Mouse (Mus musculus) c-Kit-positive CD71-positive TER-119-positive erythroid progenitor cells, embryonic 14.5 days (primary cell): ENCODE measurements at regions not wholly inside any gene's neighbourhood (a gene's known extent, or its start where the extent isn't known, plus 50 kb on each side); places are given as distances from the start of the nearest gene placed in this dataset.
"Not testable (repeated sequence)": the region's sequence is repeated elsewhere in the genome, so short reads cannot be mapped to it uniquely, and the experiment has no call there.

Source experiments
- DNase-seq: peaks from one replicate; pipeline ENCODE4 v3.0.0-alpha.2; 2013; ENCODE audit warnings: low spot score

DNA sequence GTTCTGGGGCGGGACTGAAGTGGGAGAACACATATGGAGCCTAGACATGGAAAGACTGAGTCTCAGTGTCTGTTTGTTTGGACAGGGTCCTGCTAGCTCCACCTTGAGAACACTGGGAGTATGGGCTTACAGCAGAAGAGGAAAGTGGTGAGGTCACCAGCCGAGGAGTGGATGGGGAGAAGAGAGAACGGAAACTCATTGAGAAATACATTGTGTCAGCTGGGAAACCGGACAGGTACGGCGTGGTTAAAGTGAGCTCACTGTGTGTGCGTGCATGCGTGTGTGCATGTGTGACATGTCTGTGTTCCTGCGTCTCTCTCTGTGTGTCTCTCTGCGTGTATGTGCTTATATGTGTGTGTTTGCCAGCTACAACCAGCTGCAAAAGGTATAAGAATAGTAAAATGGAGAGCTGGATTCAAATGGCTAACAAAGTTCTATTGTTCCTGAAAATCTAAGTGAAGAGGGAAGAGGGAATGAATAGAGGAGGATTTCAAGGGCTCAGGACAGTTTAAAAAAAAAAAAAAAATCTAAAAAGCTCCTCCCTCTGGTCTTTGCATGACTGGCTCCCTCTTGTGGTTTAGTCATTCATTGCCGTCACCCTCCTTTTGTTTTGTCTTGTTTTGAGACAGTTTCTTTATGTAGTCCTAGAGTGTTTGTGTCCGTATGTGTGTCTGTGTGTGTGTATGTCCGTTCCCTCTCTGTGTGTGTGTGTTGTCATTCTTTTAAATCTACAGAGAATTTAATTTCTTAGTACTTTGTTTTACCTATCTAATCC lies 52.0 kb upstream of the Ak4 start:
- DNase-seq = no peak

DNA sequence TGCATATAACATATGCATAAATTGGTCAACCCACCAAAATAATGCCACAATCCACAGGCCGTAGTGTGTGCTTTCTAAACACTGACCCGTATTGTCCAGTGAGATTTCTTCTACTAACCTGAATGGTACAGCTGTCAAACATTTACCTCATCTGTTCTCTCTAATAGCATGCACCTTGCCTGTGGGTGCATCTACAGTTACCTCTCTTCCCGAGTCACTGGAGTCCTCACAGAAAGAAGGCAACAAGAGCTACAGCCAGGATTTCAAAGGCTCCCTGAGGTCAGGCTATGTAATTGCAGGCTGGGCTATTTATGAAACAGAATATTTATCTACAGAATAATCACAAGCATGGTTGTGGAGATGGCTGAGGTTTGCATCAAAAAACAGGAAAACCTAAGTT lies 53.8 kb upstream of the Ak4 start:
- DNase-seq = no peak

DNA sequence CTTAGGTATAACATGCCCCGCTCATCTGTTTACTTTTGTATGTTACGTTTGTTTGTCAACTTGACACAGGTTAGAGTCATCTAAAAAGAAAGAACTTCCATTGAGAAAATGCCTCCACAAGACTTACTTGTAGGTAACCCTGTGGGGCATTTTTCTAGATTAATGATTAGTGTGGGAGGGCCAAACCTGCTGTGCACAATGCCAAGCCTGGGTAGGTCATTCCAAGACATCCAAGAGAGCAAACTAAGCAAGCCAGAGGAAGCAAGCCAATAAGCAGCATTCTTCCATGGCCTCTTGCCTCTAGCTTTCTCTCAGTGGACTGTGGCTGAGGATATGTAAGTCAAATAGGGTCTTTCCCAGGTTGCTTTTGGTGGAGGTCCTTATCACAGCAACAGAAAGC lies 54.4 kb upstream of the Ak4 start:
- no peak for DNase-seq

DNA sequence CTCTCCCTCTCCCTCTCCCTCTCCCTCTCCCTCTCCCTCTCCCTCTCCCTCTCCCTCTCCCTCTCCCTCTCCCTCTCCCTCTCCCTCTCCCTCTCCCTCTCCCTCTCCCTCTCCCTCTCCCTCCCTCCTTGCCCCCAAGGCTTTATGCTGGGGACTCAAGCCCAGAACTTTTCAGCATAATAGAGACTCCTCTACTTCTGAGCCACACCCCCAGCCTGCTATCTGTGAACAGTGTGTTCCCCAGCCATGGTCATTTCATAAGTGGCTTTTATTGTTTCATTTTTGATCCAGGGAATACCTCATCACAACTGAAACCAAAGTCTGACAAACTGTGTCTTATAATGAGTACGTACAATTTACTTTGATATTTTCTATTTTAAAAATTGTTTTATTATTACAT lies 55.8 kb upstream of the Ak4 start:
- DNase-seq = not testable (repeated sequence)

DNA sequence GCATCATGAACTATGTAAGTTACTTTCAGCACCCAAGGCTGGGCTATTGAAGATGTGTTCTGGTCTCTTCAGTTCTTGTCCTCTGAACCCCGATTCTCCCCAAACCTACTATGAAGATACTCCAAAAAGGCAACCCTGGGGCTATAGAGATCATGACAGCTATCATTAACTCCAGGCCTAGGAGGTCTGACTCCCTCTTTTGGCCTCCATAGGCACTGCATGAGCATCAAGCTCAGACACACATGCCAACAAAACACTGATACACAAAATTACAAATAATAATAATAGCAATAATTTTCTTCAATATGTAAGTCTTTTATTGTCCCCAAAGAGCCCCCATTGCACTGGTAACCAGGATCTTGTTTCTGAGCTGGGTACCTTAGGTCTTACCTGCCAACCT lies 57.3 kb upstream of the Ak4 start:
- no peak for DNase-seq

DNA sequence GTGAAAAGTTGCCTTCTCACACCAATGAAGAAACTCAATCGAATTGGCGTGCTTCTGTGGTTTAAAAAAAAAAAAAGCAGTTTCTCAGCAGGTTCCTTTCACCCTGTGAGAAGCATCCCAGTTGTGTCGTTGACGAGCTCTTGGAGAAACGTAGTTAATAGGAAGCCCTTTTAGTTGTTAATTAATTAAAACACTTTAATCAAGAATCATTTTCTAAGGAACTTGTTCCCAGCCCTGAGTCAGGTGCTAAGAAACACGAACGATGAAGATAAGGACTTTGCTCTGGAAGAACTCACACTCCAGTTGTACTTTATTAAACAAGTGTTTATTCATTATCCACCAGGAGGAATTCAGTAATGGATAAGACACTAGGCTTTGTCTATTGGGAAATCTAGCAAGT lies 58.8 kb upstream of the Ak4 start:
- DNase-seq = no peak

DNA sequence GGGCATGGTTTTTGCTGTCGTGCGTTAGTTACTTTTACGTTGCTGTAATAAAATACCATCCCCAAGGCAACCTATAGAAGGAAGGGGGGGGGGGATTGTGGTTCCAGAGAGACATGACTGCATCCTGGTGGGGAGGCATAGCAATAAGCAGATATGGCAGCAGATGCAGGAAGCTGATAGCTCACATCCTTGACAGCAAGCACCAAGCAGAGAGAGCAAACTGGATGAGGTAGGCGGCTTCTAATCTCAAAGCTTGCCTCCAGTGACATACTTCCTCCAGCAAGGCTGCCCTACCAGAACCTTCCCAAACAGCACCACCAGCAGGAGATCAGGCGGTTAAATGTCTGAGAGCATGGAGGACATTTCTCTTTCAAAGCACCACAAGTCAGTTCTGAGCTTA lies 60.0 kb upstream of the Ak4 start:
- no peak for DNase-seq

DNA sequence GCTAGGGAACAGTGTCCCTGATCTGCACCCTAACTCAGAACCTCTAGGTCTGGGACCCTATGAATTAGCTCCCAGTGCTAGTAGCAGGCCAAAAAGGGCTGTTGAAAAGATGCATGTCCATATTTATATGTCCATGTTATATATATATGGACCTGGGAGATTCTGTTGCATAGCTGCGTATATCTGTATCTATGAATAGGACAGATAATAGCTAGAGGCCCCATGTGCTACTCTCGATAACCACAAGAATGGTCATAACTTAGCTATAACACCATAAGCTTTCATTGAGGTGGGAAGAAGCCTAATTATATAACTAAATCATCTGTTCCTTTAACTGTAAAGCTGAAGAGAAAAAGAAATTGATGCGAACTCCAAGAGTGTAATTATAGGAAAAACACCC lies 60.6 kb upstream of the Ak4 start:
- DNase-seq = no peak

DNA sequence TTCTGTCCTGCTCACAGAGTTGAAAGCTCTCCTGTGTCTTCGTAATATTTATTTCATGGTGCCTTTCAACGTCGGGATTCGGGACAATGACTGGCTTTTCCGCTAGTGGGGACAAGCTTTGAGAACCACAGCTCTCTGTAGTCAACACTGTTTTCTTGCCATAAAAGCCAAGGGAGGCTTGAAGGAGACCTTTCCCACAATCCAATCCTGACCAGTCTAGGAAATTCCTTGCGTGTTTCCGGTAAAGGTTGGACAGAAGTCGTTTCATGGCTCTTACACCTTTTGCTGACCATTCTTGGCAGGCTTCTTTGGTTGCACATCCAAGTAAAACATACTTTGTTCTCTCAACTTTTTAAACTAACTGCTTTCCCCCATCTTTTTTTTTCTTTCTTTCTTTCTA lies 61.2 kb upstream of the Ak4 start:
- no peak for DNase-seq

DNA sequence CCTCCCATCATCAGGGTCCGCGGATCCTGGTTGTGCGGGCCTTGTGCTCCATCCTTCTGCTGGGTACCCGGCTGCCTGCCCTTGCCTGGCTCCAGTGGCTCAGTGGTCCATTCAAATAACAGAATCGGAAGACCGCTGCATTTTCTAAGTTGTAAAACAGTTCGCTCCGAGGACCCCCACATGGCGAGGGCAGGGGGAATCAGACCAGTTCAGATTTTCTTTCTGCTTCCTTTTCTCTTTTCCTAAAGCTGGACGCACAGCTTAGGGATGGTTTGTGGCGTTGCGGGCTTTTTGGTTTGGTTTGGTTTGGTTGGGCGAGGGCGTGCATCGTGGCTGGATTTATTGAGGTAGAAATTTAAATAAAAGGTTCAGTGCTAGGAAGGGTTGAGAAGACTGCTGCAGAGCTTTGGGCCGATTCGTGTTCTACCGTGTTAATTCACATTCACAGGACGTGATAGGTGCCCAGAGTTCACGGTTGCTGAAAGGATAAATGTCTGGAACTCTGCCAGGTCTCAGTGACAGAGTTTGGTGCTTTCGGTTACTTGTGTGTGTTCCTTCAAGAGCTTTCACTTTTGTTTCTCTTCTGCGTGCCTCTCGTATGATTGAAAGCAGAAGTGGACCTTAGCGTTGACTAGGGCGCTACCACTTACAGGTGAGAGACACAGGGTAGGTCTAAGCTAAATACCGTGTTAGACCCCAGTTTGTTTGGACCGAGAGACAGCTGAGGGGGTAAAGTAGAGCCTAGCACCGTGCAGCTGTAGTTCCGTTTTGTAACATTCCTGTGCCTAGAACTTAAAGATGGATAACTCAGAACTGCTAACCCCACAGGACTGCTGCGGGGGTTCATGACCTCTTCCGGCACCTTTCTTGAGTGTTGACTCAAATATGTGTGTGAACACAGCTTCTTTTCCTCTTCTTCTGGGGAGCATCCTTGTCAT lies 61.9 kb upstream of the Ak4 start:
- no peak for DNase-seq

DNA sequence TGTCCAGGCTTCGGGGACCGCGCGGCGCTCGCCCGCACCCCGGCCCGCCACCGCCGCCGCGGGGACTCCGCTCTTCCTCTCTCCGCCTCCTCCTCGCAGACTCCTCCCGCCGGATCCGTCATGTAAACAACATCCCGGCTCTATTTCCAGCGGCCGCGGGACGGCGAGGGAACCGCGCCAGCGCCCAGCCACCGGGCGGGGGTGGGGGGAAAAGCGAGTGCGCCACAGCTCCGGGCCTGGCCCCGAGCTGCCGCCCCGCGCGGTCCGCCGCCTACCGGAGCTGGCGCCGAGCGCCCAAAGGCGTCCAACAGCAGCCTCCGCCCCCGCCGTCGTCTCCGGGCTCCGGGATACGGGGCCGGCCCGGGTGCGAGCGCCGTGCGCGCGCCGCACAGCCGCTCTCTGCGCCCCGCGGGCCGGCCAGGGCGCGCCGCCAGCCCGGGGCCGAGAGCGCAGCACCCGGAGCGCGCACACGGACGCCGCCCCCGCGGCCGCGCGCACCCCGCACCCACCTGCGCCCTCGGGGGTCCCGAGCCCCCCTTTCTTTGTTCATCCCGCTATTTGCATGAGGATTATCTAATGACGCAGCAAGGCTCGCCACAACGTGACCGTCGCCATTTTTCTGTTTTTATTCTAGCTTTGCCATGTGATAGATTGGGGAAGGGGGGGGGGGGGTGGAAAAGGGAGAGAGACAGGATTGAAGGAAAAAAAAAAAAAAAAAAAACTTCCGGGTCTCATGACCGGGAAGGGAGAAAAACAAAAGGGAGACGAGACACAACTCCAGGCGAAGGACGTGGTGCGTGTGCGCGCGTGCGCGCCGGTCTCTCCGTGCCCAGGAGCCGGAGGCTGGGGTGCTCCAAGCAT lies 62.8 kb upstream of the Ak4 start:
- no peak for DNase-seq

DNA sequence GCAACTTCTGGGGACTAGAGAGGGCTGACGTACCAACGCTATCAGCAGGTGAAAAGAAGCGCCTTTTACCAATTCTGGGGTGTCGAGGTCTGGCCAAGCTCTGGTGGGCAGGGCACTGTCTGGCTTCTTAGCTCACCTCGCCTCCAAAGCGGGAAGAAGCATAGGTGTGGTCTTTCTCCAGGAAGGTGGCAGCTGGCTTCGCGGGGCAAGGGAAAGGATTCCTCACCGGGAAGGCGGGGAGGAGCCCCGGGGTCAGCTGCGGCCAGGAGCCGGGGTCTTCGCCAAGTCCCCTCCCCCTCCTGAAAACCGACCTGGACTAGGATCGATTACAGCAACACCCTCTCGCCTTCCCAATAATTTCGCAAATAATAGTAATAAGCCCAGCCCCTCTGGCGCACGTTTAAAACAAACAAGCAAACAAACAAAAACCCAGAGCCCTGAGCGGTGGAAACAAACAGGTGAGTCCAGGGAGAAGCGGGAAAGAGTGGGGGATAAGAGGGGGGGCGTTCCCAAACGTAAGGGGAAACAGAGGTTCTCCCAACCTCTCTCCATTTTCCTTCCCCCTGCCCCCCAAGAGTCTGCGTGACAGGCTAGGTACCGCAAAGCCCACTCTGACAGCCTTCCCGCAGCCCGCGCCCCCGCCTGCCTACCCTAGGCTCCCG lies 63.5 kb upstream of the Ak4 start:
- no peak for DNase-seq

DNA sequence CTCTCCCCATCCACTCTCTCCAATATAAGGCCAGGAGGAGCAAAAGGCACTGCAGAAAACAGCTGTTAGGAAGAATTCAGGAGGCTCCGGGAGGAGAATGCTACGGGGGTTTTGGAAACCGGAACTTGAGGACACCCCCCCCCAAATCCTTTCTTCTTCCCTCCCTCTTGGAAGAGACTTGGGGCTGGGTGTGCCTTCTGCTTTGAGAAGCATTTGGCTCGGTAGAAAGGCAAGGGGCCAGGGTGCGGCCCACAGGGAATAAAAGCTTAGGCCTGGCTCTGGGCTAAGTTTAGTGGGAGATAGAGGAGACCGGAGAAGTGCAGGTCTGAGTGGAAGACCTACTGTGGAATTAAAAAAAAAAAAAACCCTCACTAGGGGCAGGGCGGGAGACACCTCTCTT lies 64.1 kb upstream of the Ak4 start:
- no peak for DNase-seq

DNA sequence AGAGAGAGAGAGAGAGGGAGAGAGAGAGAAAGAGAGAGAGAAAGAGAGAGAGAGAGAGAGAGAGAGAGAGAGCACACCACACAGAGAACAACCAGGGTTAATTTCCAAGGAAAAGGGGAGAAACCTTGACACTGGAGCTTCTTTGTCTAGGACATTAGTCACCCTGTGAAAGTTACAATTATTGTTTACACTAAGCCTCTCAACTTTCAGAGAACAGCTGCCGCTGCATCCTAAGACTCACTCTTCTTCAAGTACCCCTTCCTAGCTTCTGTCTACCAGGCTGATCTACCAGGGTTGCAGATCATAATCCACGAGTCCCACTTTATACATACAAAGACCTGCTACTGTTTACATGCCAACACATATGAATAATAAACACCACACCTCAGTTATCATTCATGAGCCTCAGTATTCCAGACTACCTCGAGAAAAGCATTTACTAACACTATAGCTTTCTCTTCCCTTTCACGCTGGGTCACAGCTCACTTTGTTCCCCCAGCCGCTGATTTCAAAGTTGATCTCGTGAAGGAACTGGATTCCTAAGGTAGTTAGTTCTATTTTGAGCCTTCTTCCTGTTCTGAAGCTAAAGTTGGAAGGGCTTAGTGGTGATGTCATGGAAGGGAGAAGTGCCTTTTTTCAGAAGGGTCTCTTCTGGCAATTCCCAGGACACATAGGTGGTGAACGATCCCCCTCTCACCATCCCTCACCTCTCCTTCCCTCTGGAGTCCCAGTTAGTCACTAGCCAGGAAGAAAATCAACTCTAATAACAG lies 64.8 kb upstream of the Ak4 start:
- DNase-seq = no peak

DNA sequence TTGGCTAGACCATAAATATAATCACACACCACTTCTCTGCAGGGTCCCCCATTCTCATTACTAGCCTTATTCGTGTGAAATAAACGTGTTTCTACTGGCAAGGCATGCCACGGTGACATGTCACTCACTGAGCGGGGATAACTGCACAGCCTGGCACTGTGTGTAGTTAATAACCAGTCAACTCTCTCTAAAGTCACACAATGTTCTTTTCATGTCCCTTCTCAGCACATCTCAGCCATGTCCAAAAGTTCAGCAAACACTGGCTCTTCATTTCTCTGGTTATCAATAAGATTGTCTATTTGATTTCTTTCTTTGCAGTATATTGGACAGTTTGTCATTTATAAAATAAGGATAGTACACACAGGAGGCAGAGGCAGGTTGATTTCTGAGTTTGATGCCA lies 66.9 kb upstream of the Ak4 start:
- no peak for DNase-seq

DNA sequence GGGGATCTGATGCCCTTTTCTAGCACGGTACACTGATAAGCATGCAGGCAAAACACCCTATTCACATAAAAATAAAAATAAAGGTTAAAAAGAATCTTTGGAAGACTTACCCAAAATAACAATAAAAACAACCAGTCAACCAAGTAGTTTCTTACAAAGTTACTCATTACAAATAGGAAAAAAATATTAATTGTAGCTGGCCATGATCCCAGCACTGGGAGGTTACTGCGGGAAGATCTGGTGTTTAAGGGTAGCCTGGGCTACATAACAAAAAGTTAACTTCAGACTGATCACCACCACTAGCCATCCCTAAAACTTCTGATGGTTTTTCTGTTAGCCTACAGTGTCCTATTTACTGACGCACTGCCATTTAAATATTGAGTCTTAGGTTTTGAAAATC lies 67.4 kb upstream of the Ak4 start:
- DNase-seq = no peak

DNA sequence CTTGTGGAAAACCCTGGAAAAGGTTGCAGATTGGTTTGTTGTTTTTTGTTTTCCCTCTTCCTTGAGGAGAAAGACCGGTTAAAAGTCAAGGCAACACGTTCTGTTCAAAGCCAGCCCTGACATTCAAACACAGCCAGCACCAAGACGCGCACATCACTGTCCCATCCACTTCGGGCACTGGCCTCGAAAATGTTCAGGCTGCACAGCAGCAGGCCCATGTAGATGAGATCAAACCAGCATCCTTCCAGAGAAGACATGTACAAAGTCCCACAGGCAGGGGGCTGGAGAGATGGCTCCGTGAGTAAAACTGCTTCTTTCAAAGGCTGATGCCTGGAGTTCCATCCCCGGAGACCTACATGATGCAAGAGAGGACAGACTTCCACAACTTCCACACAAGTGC lies 68.4 kb upstream of the Ak4 start:
- no peak for DNase-seq

DNA sequence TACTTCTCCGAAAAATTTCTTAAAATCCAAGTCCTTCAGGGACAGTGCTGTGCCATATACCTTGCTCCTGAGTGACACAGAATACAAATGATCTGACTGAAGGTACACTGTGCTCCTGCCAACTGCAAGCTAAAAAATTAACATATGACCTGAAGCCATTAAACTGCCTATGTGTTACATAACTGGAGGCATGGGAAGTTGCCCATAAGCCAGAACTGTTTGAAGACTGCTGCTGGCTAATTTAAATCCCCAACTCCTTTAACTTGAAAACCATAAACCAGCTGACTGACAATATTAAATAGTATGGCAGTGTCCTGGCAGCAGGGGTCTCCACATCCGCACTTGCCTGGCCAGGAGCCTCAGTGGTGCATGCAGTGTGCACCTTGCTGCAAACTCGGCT lies 68.9 kb upstream of the Ak4 start:
- no peak for DNase-seq

DNA sequence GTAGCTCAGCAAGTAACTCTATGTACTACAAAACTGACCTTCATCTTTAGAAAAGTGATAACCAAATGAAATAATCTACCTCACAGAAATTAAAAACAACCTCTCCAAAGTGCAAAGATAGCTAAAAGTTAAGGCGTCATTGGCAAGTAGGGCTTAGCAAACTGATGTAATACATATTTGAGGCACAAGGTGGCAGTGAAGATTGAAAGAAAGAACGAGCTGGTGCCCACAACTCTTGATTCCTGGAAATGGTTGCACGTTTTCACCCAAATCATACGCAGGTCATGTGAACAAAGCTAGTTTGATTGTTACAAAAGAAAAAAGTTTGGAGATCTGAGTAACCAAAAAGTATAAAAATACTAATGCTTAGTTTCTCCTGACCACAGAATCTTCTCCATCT lies 69.7 kb upstream of the Ak4 start:
- peak; percentile 61 for DNase-seq

DNA sequence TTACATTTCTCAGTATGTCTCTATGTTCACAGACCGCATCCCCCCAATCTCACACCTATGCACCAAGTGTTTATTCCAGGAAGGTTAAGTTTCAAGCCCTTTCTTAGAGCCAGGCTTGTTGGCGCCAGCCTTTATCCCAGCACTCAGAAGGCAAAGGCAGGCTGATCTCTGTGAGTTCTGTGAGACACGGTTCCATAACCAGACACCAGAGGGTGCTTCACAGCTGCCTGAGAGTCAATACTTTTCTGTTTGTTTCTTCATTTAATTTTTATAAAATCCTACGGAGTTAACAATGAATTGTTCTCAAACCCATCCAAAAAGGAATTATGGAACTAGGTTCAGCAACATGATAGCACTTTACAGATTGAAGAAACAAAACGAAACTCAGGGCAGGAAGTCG lies 71.8 kb upstream of the Ak4 start:
- no peak for DNase-seq

DNA sequence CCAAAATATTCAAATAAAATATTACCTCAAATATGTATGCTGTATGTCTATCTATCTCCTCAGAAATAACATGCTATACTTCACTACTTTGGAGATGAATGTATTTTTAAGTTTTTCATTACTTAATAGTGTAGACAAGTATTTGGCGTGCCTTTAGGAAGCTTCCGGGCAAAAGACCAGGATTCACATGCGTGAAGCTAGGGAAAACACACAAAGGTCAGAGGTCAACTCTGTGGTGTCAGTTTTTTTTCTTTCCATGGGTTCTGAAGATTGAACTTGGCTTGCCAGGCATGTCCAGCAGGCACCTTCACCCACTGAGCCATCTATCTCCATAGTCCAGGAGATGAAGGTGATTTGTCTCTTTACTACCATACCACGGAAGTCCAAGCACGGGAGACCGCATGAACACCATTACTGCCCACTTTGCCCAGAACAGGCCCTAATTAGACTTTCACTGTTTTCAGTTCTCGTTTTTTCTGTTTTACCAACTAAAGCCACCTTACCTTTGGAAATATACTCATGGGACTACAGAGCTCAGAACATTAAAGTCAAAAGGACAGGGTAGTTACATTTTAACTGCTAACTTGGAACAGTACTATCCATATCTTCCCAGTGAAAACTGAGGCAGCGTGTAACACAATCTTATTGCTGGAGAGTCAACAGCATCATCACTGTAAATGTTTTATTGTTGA lies 76.9 kb upstream of the Ak4 start:
- no peak for DNase-seq
